Mouse (Mus musculus): Measurements from ENCODE around the gene Itpka.
A peak's percentile ranks its signal among the peaks of the same experiment; 100 is the strongest.

The Itpka gene

DNA sequence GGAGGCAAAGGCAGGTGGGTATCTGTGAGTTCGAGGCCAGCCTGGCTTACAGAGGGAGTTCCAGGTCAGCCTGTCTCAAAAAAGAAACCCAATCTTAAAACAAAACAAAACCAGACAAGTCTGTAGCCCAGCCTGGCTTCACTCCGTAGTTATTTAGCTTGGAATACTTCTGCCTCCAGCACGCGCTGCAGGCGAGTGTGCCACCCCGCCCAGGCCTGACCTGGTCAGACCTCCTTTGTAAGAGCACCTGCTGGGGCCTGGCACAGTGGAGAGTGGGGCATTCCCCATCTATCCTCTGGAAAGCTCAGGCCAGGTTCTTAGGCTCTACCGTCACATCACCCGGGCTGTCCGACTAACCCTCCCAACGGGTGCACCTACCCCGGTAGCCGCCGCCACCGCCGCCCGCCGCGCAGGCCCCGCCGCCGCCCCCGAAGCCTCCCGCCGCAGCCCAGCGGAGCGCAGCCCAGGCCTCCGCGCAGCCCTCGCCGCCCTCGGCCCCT, 15.5 kb downstream of the Itpka start:
- no peak for DNase-seq (ENCODE audit: low spot score)

DNA sequence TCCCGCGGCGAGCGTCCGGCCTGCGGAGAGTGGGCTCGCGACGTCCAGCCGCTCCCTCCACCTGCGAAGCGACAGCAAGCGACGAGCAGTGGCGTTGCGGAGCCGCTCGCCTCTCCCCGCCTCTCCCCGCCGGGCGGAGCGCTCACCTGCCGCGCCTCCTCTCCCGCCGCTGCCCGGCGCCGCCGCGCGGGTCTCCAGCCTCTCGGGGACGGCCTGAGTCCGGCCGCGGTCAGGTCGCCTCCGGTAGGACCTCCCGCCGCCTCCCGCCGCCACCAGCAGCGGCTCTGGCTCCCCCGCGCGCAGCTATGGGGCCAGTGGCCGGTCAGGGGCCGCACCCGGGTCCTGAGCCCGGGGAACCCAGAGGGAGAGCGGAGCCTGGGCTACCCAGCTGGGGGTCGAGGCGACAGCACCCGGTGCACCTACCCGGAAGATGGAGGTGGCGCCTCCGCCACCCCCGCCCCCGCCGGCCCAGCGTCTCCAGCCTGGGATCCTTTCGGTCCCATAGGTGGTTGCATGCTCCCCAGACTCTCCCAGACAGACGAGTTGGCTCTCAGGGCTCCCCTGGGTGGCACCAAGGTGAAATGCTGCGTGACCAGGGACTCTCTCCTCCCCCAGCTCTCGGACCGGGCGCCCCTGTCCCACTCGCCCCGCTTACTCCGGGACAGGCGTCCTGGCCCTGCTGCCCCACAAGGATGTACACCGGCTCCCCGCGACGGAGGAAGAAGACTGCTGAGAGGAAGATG, 16.1 kb downstream of the Itpka start:
- no peak for DNase-seq (ENCODE audit: low spot score)

DNA sequence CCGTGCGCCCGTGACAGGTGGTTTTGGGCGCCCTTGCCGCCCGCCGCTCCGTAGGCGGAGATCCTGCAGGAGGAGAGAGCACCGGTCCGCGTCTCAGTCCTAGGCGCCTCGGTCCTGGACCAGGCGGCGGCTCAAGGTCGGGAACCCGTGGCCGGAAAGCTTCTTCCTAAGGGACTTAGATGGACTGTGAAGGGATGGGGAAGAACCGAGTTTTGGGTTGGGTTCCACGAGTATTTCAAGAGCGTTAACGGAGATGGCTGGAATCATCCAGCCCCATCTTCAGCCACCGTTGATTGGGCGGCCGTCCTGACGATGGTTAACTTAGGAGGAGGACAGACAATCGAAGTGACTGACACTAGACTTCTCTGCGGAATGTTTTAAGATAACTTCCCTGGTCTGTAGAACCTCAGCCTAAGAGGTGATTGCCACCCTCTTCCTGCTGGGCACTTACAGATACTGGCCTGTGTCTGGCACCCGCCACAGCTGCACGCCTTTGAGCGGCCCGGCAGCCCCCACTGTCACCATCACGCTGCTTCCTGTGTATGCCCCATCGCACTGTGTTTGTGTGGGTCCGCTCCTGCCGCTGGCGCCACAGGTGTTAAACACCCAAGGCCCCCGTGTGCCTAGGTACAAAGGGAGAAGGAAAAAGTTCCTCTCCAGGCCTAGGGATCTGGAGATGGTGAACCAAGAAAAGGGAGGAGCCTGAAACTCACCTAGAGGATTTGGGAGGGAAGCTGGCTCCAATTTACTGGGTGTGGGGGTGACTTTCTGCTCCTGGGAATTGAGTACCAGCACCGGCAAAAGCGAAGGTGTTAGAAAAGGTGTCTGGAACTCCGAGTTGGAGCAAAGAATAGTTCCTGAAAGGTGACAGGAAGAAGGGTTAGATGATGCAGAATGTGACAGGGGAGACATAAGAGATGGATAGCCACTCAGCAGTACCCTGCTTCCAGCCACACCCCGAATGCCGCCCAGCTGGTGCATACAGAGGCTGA, 17.0 kb downstream of the Itpka start:
- peak; percentile 45 for DNase-seq (ENCODE audit: low spot score)

DNA sequence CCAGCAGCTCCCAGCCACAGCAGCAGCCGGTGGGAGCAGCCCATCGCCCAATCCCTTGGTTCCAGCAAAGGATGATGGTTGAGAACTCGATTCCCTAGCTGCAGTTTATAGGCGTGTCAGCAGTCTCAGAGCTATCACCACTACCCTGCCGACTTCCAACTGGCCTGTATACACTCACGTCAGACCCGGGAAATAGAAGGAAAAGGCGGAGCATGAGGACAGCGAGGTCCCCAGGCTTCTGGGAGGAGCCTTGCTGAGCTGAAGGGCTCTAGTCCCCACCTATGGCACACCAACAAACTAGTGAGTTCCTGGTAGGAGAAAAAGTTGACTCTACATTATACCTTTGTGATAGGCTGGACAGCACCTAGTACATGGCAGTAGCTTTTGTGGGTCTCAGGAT, 18.1 kb downstream of the Itpka start, which contains the start of gene Ltk:
Gene Ltk, minus strand, starts transcription at position 181 of the 400 bp plus-strand sequence.
- DNase-seq (ENCODE audit: low spot score), result no peak

DNA sequence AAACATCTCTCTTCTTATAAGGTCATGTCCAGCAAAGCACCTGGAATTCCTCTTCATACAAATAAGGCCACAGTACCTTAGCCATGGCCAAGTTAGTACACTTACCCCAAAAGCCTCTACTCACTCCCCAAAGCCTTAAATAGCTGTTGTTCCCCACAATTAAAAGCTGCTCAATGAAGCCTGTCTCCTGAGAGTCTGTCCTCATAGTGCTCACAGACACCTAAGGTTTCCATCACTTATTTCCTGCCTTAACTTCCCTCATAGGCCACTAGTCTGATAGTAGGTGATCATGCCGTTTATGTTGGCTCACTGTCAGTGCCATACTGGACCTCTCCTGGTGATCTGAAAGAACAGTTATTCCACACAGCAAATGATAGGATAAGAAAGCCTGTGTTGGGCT, 20.1 kb downstream of the Itpka start:
- no peak for DNase-seq (ENCODE audit: low spot score)

DNA sequence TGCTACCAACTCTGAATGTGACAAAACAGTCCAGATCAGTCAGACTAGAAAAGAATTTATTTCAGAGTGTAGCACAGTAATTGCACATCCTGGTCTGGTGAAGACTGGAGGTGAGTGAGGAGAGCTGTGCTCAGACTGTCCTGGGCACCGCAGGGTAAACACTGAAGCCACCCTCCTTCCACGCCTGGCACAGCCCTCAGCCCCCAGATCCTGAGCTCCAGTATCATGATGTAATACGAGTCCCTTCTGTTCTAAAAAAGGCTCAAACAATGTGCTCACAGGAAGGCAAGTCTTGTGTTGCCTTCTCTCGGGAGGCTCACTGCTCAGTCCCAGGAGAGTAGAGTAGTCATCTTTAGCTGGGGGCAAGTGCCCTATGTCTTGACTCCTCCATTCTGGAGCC, 21.8 kb downstream of the Itpka start:
- DNase-seq (ENCODE audit: low spot score), result no peak

DNA sequence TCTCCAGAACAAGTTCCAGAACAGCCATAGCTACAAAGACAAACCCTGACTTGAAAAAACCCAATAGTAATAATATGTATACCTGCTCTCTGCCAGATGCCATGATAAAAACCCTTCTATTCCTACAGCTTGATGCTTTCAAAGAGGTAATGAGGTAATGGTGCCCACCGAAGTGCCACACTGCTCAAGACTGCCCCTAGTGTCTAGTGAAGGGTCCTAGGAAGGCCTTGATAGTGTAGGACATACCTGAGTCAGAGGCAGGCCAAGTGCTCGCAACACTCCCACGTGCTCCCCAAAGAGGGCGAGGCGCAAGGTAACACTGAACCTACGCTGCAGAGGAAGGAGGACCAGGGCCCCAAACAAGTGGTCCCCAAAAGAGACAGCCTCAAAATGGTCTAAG, 25.1 kb downstream of the Itpka start:
- no peak for DNase-seq (ENCODE audit: low spot score)

DNA sequence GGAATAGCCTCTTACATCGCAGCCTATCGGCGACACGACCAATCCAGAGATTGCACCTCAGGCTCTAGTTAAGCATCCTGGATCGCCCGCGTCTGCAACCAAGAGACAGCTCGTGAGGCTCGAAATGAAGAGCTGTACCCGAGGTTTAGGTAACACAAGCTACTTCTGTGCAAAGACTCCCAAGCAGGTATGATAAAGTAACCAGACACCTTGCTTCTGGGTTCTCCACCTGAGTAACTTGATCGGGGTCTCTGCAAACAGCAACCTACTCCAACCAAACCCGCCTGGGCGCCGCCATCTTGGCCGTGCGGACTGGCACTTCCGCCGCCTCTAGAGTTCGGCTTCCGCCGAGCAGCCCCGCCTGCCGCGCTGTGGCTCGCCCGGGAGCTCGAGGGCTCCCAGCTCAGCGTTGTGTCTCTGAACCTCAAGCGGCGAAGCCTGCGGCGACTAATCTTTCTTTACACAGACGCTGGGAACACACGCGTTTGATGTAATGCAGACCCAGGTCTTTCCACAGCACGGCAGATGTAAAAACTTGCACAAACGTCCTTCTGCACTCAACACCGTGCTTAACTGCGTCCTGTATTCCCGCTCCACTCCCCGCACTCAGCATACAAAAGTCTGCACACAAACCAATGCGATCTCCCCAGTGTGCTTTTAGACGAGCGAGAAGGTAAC, 45.2 kb downstream of the Itpka start, which contains the start of gene Rpap1:
Gene Rpap1, minus strand, starts transcription at position 332 of the 678 bp plus-strand sequence.
- peak; percentile 82 for DNase-seq (ENCODE audit: low spot score)

DNA sequence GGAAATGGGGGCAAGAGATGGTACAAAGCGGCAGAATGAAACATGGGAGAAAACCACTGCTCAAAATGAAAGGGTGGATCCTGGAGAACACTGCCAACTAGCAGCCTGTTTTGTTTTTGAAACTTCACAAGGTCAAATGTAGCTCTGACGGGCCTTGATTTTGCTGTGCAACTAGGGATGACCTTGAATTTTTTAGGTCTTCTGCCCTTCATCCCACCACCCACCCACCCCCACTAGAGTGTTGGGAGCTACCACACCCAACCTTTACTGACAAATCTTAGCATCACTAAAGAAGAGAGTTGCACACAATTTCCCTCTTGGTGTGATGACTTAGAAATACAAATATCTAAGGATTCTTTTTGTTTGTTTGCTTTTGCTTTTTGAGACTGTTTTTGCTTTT, 47.9 kb downstream of the Itpka start:
- no peak for DNase-seq (ENCODE audit: low spot score)

DNA sequence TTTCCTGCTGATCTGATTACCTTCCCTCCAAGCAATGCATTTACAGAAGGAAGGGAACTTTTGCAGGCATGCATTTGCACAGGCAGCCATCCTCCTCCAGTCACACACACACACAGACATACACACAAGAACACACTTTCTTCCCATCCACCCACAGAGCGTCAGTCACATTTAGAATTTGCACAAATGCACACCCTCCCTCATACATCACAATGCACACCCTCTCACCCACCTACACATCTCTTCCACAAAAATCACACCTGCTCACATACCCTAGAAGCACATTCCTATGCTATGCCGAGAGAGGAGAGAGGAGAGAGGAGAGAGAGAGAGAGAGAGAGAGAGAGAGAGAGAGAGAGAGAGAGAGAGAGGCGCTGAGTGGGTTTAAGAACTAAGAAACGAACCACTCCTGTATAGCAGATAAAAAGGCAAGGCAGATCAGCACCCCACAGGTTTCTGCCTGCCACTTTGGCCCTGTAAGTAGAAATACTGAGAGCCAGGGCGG, 55.2 kb downstream of the Itpka start, which contains the start of gene Tyro3:
Gene Tyro3, plus strand, starts transcription at position 455 of the 505 bp plus-strand sequence.
- no peak for DNase-seq (ENCODE audit: low spot score)

DNA sequence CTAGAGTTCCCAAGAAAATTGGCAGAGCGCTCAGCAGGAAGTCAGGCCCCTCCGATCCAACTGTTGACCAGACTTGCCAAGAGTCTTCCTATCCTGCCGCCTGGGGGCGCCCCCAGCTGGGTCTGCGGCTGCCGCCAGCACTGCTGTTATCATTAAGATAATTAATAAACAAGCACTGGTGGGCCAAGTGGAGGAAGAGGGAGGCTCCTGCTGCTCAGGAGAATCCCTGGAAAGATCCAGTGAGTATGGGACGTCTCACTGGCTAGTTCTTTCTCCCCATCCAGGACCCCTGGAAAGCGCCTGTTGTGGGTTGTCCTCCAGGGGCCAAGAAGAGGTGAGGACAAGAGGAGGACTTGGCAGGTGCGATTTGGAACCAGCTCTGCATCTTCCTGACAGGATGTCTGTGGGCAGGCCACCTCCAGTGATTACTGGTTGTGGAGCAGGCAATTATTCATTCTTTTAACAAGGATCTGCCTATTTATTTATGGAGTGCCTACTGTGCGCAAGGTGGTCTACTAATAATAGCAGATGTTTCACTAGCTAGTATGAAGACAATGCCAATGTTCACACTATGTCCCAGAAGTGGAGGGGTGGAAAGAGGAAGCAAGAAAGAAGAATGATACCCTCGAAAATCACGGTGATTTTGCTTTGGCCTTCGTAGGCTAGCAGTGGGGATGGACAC, 56.2 kb downstream of the Itpka start:
- peak; percentile 42 for DNase-seq (ENCODE audit: low spot score)

DNA sequence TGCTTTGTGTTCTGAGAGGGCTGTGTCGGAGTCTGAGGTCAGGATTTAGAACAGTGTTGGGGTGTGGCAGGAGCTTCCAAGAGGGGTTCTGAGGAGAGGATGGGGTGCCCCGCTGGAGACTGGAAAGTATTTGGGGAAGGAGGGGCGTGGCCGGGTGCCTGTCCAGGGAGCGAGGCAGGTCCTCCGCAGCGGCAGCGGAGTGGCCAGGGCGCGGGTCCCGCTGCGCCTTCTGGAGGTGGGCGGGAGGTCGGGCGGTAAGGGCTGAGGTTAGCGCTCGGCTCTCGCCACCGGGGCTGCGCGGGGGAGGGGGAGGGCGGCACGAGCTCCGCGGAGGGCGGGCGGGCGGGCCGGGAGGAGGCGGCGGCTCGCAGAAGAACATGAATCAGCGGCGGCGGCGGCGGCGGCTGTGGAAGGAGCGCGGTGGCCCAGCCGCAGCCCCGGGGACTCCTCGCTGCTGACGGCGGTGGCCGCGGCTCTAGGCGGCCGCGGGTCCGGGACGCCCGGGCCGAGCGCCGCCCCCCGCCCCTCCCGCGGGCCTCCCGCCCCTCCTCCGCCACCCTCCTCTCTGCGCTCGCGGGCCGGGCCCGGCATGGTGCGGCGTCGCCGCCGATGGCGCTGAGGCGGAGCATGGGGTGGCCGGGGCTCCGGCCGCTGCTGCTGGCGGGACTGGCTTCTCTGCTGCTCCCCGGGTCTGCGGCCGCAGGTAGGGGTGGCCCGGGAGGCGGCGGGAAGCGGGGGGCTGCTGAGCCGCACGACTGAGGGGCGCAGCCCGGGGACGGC, 57.2 kb downstream of the Itpka start:
- peak; percentile 23 for DNase-seq (ENCODE audit: low spot score)

DNA sequence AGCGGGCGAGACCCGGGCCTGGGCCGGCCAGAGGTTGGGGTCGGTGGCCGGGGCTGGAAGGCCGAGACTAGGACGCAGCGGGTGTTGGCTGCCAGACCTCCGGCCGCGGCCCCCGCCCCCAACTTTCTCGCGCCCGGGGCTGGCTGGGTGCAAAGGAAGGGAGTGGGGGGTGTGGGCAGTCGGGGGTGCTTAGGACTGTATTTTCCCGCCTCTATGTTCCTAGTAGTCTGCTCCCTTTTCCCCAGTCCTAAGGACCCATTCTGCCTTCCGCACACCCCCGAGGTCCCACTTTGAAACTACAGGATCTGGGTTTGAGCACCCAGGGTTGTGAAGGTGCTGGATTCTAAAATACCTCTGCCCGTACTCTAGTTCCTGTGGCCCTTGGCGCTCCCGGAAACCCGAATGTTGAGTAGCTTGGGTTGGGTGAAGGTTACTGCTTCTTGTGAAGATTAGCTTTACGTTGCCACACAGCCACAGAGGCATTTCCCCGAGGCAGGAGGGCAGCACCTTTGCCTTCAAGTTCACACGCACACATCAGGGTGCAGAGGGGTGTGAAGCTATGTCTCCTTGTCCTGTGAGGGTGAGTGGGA, 57.9 kb downstream of the Itpka start:
- DNase-seq (ENCODE audit: low spot score), result peak; percentile 45
